Mouse (Mus musculus): ENCODE data around the gene Dazl.

DNA sequence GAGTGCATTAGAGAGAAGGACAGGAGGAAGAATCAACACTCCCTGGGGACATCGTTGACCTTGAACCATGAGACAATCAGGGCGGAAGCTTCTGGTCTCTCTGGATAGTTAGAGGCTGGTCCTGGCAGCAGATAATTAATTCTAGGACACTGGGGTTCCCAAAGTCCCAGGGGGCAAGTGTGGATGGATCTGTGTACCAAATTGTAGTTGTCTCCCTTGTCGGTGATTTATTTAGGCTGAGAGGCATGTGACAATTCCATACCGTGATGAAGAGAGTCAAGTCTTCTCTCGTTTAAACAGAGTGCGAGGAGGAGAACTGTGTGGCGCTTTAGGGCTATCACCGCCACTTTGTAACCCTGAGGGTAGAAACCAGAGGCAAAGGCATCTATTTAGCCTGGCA, 62.2 kb downstream of the Dazl start:
- no peak for TF ChIP-seq CTCF (IDR thresholded peaks at IDR 0.05; ENCODE audit: low read depth)
- no peak for TF ChIP-seq EP300 (IDR thresholded peaks at IDR 0.05; ENCODE audit: low read depth)

All from liver, embryonic 14.5 days (tissue).